Mouse (Mus musculus): ENCODE results near the gene Dleu7. TPM values are rescaled to one million over a fixed set of nuclear protein-coding genes. Genes with fewer than 3 reads are reported as not detected.

Dleu7 gene
- polyA plus RNA-seq, 1 experiment from 2014 or later: 21.7 TPM

GRCm38 (mm10) chr14:62256066-62256465 lies 36.8 kb downstream of the Dleu7 start:
- no peak overlapping the region for H3K4me2 ChIP-seq (ENCODE audit: low read length)
- H3K27ac ChIP-seq (ENCODE audit: low read depth, low read length): no peak overlapping the region
- no peak overlapping the region for H3K4me3 ChIP-seq (ENCODE audit: low read length)
- ATAC-seq: no peak
- no peaks in the 10 kb centered on the region for H3K27me3 ChIP-seq (replicated peaks; ENCODE audit: control insufficient read depth, insufficient read depth, low read length)
- no peaks in the 10 kb centered on the region for H3K36me3 ChIP-seq (ENCODE audit: control insufficient read depth, insufficient read depth, low read length)
- 91% methylated on average over 5 of the region's 5 CpGs for WGBS
- H3K4me1 ChIP-seq (ENCODE audit: control insufficient read depth, insufficient read depth, low read depth, low read length): no peaks in the 10 kb centered on the region
- H3K9ac ChIP-seq (ENCODE audit: low read depth, low read length): no peak overlapping the region
- H3K9me3 ChIP-seq (ENCODE audit: control insufficient read depth, low read length): no peaks in the 10 kb centered on the region

GRCm38 (mm10) chr14:62254371-62254770 lies 38.5 kb downstream of the Dleu7 start:
- Histone ChIP-seq H3K4me1 (ENCODE audit: control insufficient read depth, insufficient read depth, low read depth, low read length) (no peaks in the 10 kb centered on the region), H3K9me3 (ENCODE audit: control insufficient read depth, low read length) (no peaks in the 10 kb centered on the region), H3K9ac (ENCODE audit: low read depth, low read length) (no peak overlapping the region), H3K27ac (ENCODE audit: low read depth, low read length) (no peak overlapping the region), H3K36me3 (ENCODE audit: control insufficient read depth, insufficient read depth, low read length) (no peaks in the 10 kb centered on the region), H3K4me3 (ENCODE audit: low read length) (no peak overlapping the region), H3K4me2 (ENCODE audit: low read length) (no peak overlapping the region), H3K27me3 (replicated peaks; ENCODE audit: control insufficient read depth, insufficient read depth, low read length) (no peaks in the 10 kb centered on the region; the same call in 1 of the 2 replicates)
- ATAC-seq: no peak
- WGBS: 58% methylated on average over 8 of the region's 8 CpGs

GRCm38 (mm10) chr14:62251999-62252398 lies 40.8 kb downstream of the Dleu7 start:
- no peak overlapping the region for H3K27ac ChIP-seq (ENCODE audit: low read depth, low read length)
- no peak overlapping the region for H3K4me2 ChIP-seq (ENCODE audit: low read length)
- WGBS: 11% methylated on average over 4 of the region's 4 CpGs
- H3K9ac ChIP-seq (ENCODE audit: low read depth, low read length): no peak overlapping the region
- peak; percentile 82 for ATAC-seq
- no peak overlapping the region for H3K4me3 ChIP-seq (ENCODE audit: low read length)
- no peaks in the 10 kb centered on the region for H3K36me3 ChIP-seq (ENCODE audit: control insufficient read depth, insufficient read depth, low read length)
- no peaks in the 10 kb centered on the region for H3K9me3 ChIP-seq (ENCODE audit: control insufficient read depth, low read length)
- H3K27me3 ChIP-seq (replicated peaks; ENCODE audit: control insufficient read depth, insufficient read depth, low read length): no peaks in the 10 kb centered on the region; the same call in 1 of the 2 replicates
- no peaks in the 10 kb centered on the region for H3K4me1 ChIP-seq (ENCODE audit: control insufficient read depth, insufficient read depth, low read depth, low read length)

GRCm38 (mm10) chr14:62250046-62250445 lies 42.8 kb downstream of the Dleu7 start:
- Histone ChIP-seq H3K9me3 (ENCODE audit: control insufficient read depth, low read length) (no peaks in the 10 kb centered on the region), H3K4me1 (ENCODE audit: control insufficient read depth, insufficient read depth, low read depth, low read length) (no peaks in the 10 kb centered on the region), H3K4me2 (ENCODE audit: low read length) (no peak overlapping the region), H3K36me3 (ENCODE audit: control insufficient read depth, insufficient read depth, low read length) (no peaks in the 10 kb centered on the region), H3K27ac (ENCODE audit: low read depth, low read length) (no peak overlapping the region), H3K9ac (ENCODE audit: low read depth, low read length) (no peak overlapping the region), H3K4me3 (ENCODE audit: low read length) (no peak overlapping the region), H3K27me3 (replicated peaks; ENCODE audit: control insufficient read depth, insufficient read depth, low read length) (no peaks in the 10 kb centered on the region; the same call in 1 of the 2 replicates)
- ATAC-seq: no peak
- WGBS: 69% methylated on average over 3 of the region's 3 CpGs

GRCm38 (mm10) chr14:62249251-62249650 lies 43.6 kb downstream of the Dleu7 start:
- no peak overlapping the region for H3K9ac ChIP-seq (ENCODE audit: low read depth, low read length)
- H3K9me3 ChIP-seq (ENCODE audit: control insufficient read depth, low read length): no peaks in the 10 kb centered on the region
- no peaks in the 10 kb centered on the region for H3K36me3 ChIP-seq (ENCODE audit: control insufficient read depth, insufficient read depth, low read length)
- H3K4me1 ChIP-seq (ENCODE audit: control insufficient read depth, insufficient read depth, low read depth, low read length): no peaks in the 10 kb centered on the region
- ATAC-seq: no peak
- WGBS: 93% methylated on average over 2 of the region's 2 CpGs
- no peak overlapping the region for H3K27ac ChIP-seq (ENCODE audit: low read depth, low read length)
- no peak overlapping the region for H3K4me2 ChIP-seq (ENCODE audit: low read length)
- H3K4me3 ChIP-seq (ENCODE audit: low read length): no peak overlapping the region
- no peaks in the 10 kb centered on the region; the same call in 1 of the 2 replicates for H3K27me3 ChIP-seq (replicated peaks; ENCODE audit: control insufficient read depth, insufficient read depth, low read length)

GRCm38 (mm10) chr14:62248796-62249195 lies 44.1 kb downstream of the Dleu7 start:
- no peak for ATAC-seq
- Histone ChIP-seq H3K4me2 (ENCODE audit: low read length) (no peak overlapping the region), H3K9me3 (ENCODE audit: control insufficient read depth, low read length) (no peaks in the 10 kb centered on the region), H3K9ac (ENCODE audit: low read depth, low read length) (no peak overlapping the region), H3K4me1 (ENCODE audit: control insufficient read depth, insufficient read depth, low read depth, low read length) (no peaks in the 10 kb centered on the region), H3K4me3 (ENCODE audit: low read length) (no peak overlapping the region), H3K36me3 (ENCODE audit: control insufficient read depth, insufficient read depth, low read length) (no peaks in the 10 kb centered on the region), H3K27ac (ENCODE audit: low read depth, low read length) (no peak overlapping the region), H3K27me3 (replicated peaks; ENCODE audit: control insufficient read depth, insufficient read depth, low read length) (no peaks in the 10 kb centered on the region; the same call in 1 of the 2 replicates)
- WGBS: 75% methylated on average over 10 of the region's 10 CpGs

GRCm38 (mm10) chr14:62248345-62248744 lies 44.5 kb downstream of the Dleu7 start:
- no peak for ATAC-seq
- Histone ChIP-seq H3K9ac (ENCODE audit: low read depth, low read length) (no peak overlapping the region), H3K27me3 (replicated peaks; ENCODE audit: control insufficient read depth, insufficient read depth, low read length) (no peaks in the 10 kb centered on the region; the same call in 1 of the 2 replicates), H3K9me3 (ENCODE audit: control insufficient read depth, low read length) (no peaks in the 10 kb centered on the region), H3K4me1 (ENCODE audit: control insufficient read depth, insufficient read depth, low read depth, low read length) (no peaks in the 10 kb centered on the region), H3K27ac (ENCODE audit: low read depth, low read length) (no peak overlapping the region), H3K4me2 (ENCODE audit: low read length) (no peak overlapping the region), H3K36me3 (ENCODE audit: control insufficient read depth, insufficient read depth, low read length) (no peaks in the 10 kb centered on the region), H3K4me3 (ENCODE audit: low read length) (no peak overlapping the region)
- WGBS: 69% methylated on average over 7 of the region's 7 CpGs

GRCm38 (mm10) chr14:62245557-62245956 lies 47.3 kb downstream of the Dleu7 start:
- 34% methylated on average over 4 of the region's 4 CpGs for WGBS

GRCm38 (mm10) chr14:62243530-62243929 lies 49.3 kb downstream of the Dleu7 start:
- no peak overlapping the region for H3K9ac ChIP-seq (ENCODE audit: low read depth, low read length)
- no peak overlapping the region for H3K27ac ChIP-seq (ENCODE audit: low read depth, low read length)
- no peaks in the 10 kb centered on the region for H3K36me3 ChIP-seq (ENCODE audit: control insufficient read depth, insufficient read depth, low read length)
- no peaks in the 10 kb centered on the region for H3K27me3 ChIP-seq (replicated peaks; ENCODE audit: control insufficient read depth, insufficient read depth, low read length)
- WGBS: 63% methylated on average over 2 of the region's 2 CpGs
- H3K4me2 ChIP-seq (ENCODE audit: low read length): no peak overlapping the region
- H3K4me1 ChIP-seq (ENCODE audit: control insufficient read depth, insufficient read depth, low read depth, low read length): no peaks in the 10 kb centered on the region
- H3K9me3 ChIP-seq (ENCODE audit: control insufficient read depth, low read length): no peaks in the 10 kb centered on the region
- no peak overlapping the region for H3K4me3 ChIP-seq (ENCODE audit: low read length)
- ATAC-seq: no peak

More at GRCm38 (mm10) chr14:62245557-62245956, 47.3 kb downstream of the Dleu7 start:
- Histone ChIP-seq H3K9ac (ENCODE audit: low read depth, low read length) (no peak overlapping the region), H3K27ac (ENCODE audit: low read depth, low read length) (no peak overlapping the region), H3K36me3 (ENCODE audit: control insufficient read depth, insufficient read depth, low read length) (no peaks in the 10 kb centered on the region), H3K4me2 (ENCODE audit: low read length) (no peak overlapping the region), H3K9me3 (ENCODE audit: control insufficient read depth, low read length) (no peaks in the 10 kb centered on the region), H3K27me3 (replicated peaks; ENCODE audit: control insufficient read depth, insufficient read depth, low read length) (no peaks in the 10 kb centered on the region; the same call in 1 of the 2 replicates), H3K4me1 (ENCODE audit: control insufficient read depth, insufficient read depth, low read depth, low read length) (no peaks in the 10 kb centered on the region), H3K4me3 (ENCODE audit: low read length) (no peak overlapping the region)
- no peak for ATAC-seq

- Histone ChIP-seq H3K36me3 (ENCODE audit: control insufficient read depth, insufficient read depth, low read length) (no peaks in the 10 kb centered on the region), H3K9ac (ENCODE audit: low read depth, low read length) (no peak overlapping the region), H3K27me3 (replicated peaks; ENCODE audit: control insufficient read depth, insufficient read depth, low read length) (no peaks in the 10 kb centered on the region), H3K27ac (ENCODE audit: low read depth, low read length) (peak overlapping the region; percentile 23; the same call in 1 of the 2 replicates), H3K9me3 (ENCODE audit: control insufficient read depth, low read length) (no peaks in the 10 kb centered on the region), H3K4me2 (ENCODE audit: low read length) (no peak overlapping the region), H3K4me3 (ENCODE audit: low read length) (no peak overlapping the region), H3K4me1 (ENCODE audit: control insufficient read depth, insufficient read depth, low read depth, low read length) (no peaks in the 10 kb centered on the region)
- ATAC-seq: peak; percentile 52; the same call in 1 of the 2 replicates
- 44% methylated on average over 7 of the region's 7 CpGs for WGBS
Observed at GRCm38 (mm10) chr14:62235969-62236368, 56.9 kb downstream of the Dleu7 start.
